Mouse (Mus musculus) heart, embryonic 14.5 days (tissue): ENCODE data around the gene Pde4b. TPM values are rescaled to one million over a fixed set of nuclear protein-coding genes. Genes with fewer than 3 reads are reported as not detected.

Source experiments
- ATAC-seq: fragments of 200-750 bp; cut with Nextera tagmentation; 2 replicates; pipeline ENCODE4 v1.8.0; 2017; ENCODE audit warnings: low read depth, moderate TSS enrichment; ENCODE audit not compliant: insufficient number of reproducible peaks, insufficient read depth, low FRiP score
- H3K27ac ChIP-seq, 2 experiments: fragments of 200-500 bp in 1 of 2; fragments of 300-500 bp in 1 of 2; sonication (generic) in 1 of 2; replicated peaks in 1 of 2; 2 replicates each; pipeline ENCODE4 v1.5.1; 2012 to 2014; ENCODE audit warnings: low read depth in 2 of 2, low read length in 2 of 2, control low read depth in 1 of 2, mild to moderate bottlenecking in 1 of 2, mixed read lengths in 1 of 2; ENCODE audit not compliant: control insufficient read depth in 1 of 2, insufficient read depth in 1 of 2
- H3K27me3 ChIP-seq: fragments of 300-500 bp; sonication (generic); 2 replicates; pipeline ENCODE4 v1.6.1; 2014; ENCODE audit warnings: mild to moderate bottlenecking, low read length, control low read depth; ENCODE audit not compliant: control insufficient read depth, insufficient read depth
- H3K36me3 ChIP-seq: fragments of 300-500 bp; sonication (generic); 2 replicates; pipeline ENCODE4 v1.6.1; 2014; ENCODE audit warnings: mild to moderate bottlenecking, control low read depth, low read length, mixed read lengths; ENCODE audit not compliant: control insufficient read depth, insufficient read depth
- H3K4me1 ChIP-seq, 2 experiments: fragments of 200-500 bp in 1 of 2; fragments of 300-500 bp in 1 of 2; sonication (generic) in 1 of 2; 2 replicates each; pipeline ENCODE4 v1.6.1; 2012 to 2014; ENCODE audit warnings: low read length in 2 of 2, control low read depth in 1 of 2, mixed read lengths in 1 of 2; ENCODE audit not compliant: control insufficient read depth in 2 of 2, insufficient read depth in 2 of 2
- H3K4me2 ChIP-seq: fragments of 300-500 bp; sonication (generic); 2 replicates; pipeline ENCODE4 v1.6.1; 2014; ENCODE audit warnings: mild to moderate bottlenecking, low read length
- H3K4me3 ChIP-seq, 2 experiments: fragments of 200-500 bp in 1 of 2; fragments of 300-500 bp in 1 of 2; sonication (generic) in 1 of 2; 2 replicates each; pipeline ENCODE4 v1.5.1; 2012 to 2014; ENCODE audit warnings: low read length in 2 of 2, mild to moderate bottlenecking in 2 of 2, control low read depth in 1 of 2, low read depth in 1 of 2, moderate library complexity in 1 of 2; ENCODE audit not compliant: control insufficient read depth in 1 of 2, insufficient read depth in 1 of 2
- H3K9ac ChIP-seq: fragments of 300-500 bp; sonication (generic); 2 replicates; pipeline ENCODE4 v1.6.1; 2014; ENCODE audit warnings: mild to moderate bottlenecking, low read length
- H3K9me3 ChIP-seq: fragments of 300-500 bp; sonication (generic); 2 replicates; pipeline ENCODE4 v1.6.1; 2016; ENCODE audit warnings: low read length, control low read depth; ENCODE audit not compliant: control insufficient read depth
- WGBS: fragments of 180-500 bp; shearing (Covaris S2); extraction: QIAGEN DNeasy Blood & Tissue Kit; methylation state at CpG from one replicate; pipeline ENCODE4 v1.1.7; 2014; 5-methylcytosine and 5-hydroxymethylcytosine counted together
- polyA plus RNA-seq: library from polyadenylated mRNA; unstranded; fragments of >200 nt; fragmentation: Nextera tagmentation; extraction: Ambion mirVana; gene quantifications from 2 replicates; pipeline ENCODE4 v1.2.1, GENCODE M21; 2014

Gene Pde4b
- polyA plus RNA-seq, 1 experiment from 2014 or later, result 30.5 TPM

- H3K4me2 ChIP-seq, result no peak overlapping the region
- WGBS, result 66% methylated on average over 2 of the region's 2 CpGs
- H3K36me3 ChIP-seq, result no peaks in the 10 kb centered on the region
- no peaks in the 10 kb centered on the region for H3K9me3 ChIP-seq
- no peak for ATAC-seq
- H3K27ac ChIP-seq, result 0 out of 4 replicates have a peak overlapping the region, but pooled peaks of 1 of the 2 experiments have one; percentile 25
- H3K4me3 ChIP-seq, result no peak overlapping the region
- no peak overlapping the region for H3K9ac ChIP-seq
- peaks cover 11 to 27% of the 10 kb centered on the region in 2 experiments for H3K4me1 ChIP-seq
- H3K27me3 ChIP-seq, result no peaks in the 10 kb centered on the region
Measured at GRCm38 (mm10) chr4:102408132-102408531, 320.8 kb downstream of the Pde4b start.

DNA sequence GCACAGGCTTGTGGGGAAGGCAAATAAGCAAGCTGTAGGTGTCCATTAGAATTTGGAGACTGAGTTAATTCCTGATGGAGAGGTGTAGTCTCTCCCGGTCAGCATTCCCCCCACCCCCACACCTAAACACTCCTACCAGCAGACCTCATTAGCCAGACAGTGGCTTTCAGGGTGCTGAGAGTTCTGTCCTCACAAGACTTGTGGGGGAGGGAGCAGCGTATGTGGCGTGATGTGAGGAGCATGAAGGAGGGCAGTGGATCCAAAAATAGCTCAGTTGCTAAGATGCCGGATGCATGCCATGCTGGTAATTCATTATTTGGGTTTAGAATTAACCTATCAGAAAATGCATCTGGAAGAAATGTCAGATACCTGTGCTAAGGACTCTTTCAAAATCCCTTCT lies 321.6 kb downstream of the Pde4b start:
- Histone ChIP-seq H3K4me3 (no peak overlapping the region), H3K27ac (peak overlapping the region; percentile 1 to 25; a peak in 2 of 4 replicates), H3K27me3 (no peaks in the 10 kb centered on the region), H3K4me1 (peaks cover 11 to 27% of the 10 kb centered on the region in 2 experiments), H3K9ac (no peak overlapping the region), H3K4me2 (peak overlapping the region; percentile 31), H3K9me3 (no peaks in the 10 kb centered on the region), H3K36me3 (no peaks in the 10 kb centered on the region)
- 9% methylated on average over 4 of the region's 4 CpGs for WGBS
- peak; percentile 43; the same call in 1 of the 2 replicates for ATAC-seq

GRCm38 (mm10) chr4:102413101-102413500 lies 325.8 kb downstream of the Pde4b start:
- 88% methylated on average over 2 of the region's 2 CpGs for WGBS

DNA sequence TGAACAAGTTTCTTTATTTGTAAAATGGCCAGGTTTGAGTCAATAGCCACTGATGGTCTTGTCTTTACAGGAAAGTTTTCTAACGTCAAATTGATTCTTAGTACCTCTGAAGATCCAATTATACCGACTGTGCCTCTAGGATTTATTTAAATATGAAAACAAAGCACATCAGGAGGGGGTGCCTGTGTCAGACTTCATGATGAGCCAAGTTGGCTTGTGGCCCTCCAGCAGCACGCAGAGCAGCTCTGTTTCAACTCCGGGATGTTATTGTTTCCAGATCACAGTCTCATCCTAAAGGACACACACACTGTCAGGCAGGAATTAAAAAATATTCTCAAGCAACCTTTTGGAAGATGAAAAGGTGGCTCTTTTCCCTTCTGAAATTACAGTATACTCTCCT lies 326.5 kb downstream of the Pde4b start:
- Histone ChIP-seq H3K27me3 (no peaks in the 10 kb centered on the region), H3K9ac (no peak overlapping the region), H3K27ac (no peak overlapping the region), H3K4me1 (peaks cover 3 to 6% of the 10 kb centered on the region in 2 experiments), H3K4me3 (no peak overlapping the region), H3K36me3 (no peaks in the 10 kb centered on the region), H3K9me3 (0 out of 2 replicates have a peak, but pooled peaks cover 3% of the 10 kb centered on the region), H3K4me2 (no peak overlapping the region)
- ATAC-seq, result no peak
- 57% methylated on average over 4 of the region's 4 CpGs for WGBS

More at GRCm38 (mm10) chr4:102413101-102413500, 325.8 kb downstream of the Pde4b start:
- no peak overlapping the region for H3K4me3 ChIP-seq
- no peak overlapping the region for H3K27ac ChIP-seq
- H3K4me1 ChIP-seq, result peaks cover 8 to 13% of the 10 kb centered on the region in 2 experiments
- no peaks in the 10 kb centered on the region for H3K36me3 ChIP-seq
- 0 out of 2 replicates have a peak, but pooled peaks cover 3% of the 10 kb centered on the region for H3K9me3 ChIP-seq
- ATAC-seq, result no peak
- H3K27me3 ChIP-seq, result no peaks in the 10 kb centered on the region
- H3K4me2 ChIP-seq, result no peak overlapping the region
- no peak overlapping the region for H3K9ac ChIP-seq

- no peak overlapping the region for H3K4me2 ChIP-seq
- H3K9me3 ChIP-seq, result 0 out of 2 replicates have a peak, but pooled peaks cover 3% of the 10 kb centered on the region
- H3K36me3 ChIP-seq, result no peaks in the 10 kb centered on the region
- H3K4me3 ChIP-seq, result no peak overlapping the region
- no peak overlapping the region for H3K9ac ChIP-seq
- no peak overlapping the region for H3K27ac ChIP-seq
- WGBS, result 77% methylated on average over 4 of the region's 4 CpGs
- ATAC-seq, result no peak
- H3K27me3 ChIP-seq, result no peaks in the 10 kb centered on the region
- H3K4me1 ChIP-seq, result no peaks in the 10 kb centered on the region; a peak in 1 of 4 replicates
Measured at GRCm38 (mm10) chr4:102414610-102415009, 327.3 kb downstream of the Pde4b start.

GRCm38 (mm10) chr4:102420794-102421397 lies 333.6 kb downstream of the Pde4b start:
- Histone ChIP-seq H3K4me1 (peaks cover 0 to 9% of the 10 kb centered on the region in 2 experiments; a peak in 2 of 4 replicates), H3K4me3 (no peak overlapping the region), H3K36me3 (no peaks in the 10 kb centered on the region), H3K9ac (peak overlapping the region; percentile 16; the same call in 1 of the 2 replicates), H3K9me3 (0 out of 2 replicates have a peak, but pooled peaks cover 3% of the 10 kb centered on the region), H3K27me3 (no peaks in the 10 kb centered on the region), H3K27ac (no peak overlapping the region), H3K4me2 (0 out of 2 replicates have a peak overlapping the region, but pooled peaks have one; percentile 14)
- 67% methylated on average over 11 of the region's 11 CpGs for WGBS
- no peak for ATAC-seq

DNA sequence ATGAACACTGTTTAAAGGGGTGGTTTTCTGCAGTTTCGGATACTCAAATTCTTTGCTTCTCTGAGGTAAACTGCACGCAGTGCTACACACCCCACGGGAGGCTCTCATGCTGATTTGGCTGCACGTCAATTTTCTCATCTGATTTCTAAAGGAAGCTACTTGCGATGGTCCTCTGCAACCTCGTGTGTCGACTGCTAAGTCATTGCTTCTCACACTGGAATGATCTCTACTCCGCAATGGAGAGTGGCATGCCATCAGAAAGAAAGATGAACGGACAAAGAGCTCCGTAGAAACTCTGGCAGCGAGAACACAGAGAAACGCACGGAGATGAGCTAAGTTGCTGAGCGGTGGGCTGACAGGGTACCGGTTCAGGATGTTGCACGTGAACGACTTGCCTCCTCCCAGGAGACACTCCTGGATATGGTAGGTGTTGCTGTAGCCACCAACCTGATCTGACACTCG lies 334.1 kb downstream of the Pde4b start:
- Histone ChIP-seq H3K9ac (peak overlapping the region; percentile 16; the same call in 1 of the 2 replicates), H3K4me3 (no peak overlapping the region), H3K9me3 (0 out of 2 replicates have a peak, but pooled peaks cover 2% of the 10 kb centered on the region), H3K27me3 (no peaks in the 10 kb centered on the region), H3K27ac (no peak overlapping the region), H3K4me2 (0 out of 2 replicates have a peak overlapping the region, but pooled peaks have one; percentile 14), H3K36me3 (no peaks in the 10 kb centered on the region), H3K4me1 (peaks cover 0 to 9% of the 10 kb centered on the region in 2 experiments; a peak in 2 of 4 replicates)
- WGBS, result 69% methylated on average over 18 of the region's 18 CpGs
- ATAC-seq, result no peak
